Mouse (Mus musculus) hindbrain, embryonic 11.5 days (tissue): Measurements from ENCODE around the gene Cyfip2. TPM values are rescaled to one million over a fixed set of nuclear protein-coding genes. Genes with fewer than 3 reads are reported as not detected.

Experiments
- ATAC-seq: fragments of 200-750 bp; cut with Nextera tagmentation; 2 replicates; pipeline ENCODE4 v1.8.0; 2017; ENCODE audit warnings: mild to moderate bottlenecking, moderate TSS enrichment, moderate library complexity; ENCODE audit not compliant: low FRiP score
- DNase-seq: peaks from one replicate; pipeline ENCODE4 v3.0.0-alpha.2; 2015; ENCODE audit warnings: low spot score
- H3K27ac ChIP-seq: fragments of 300-500 bp; sonication (generic); 2 replicates; pipeline ENCODE4 v1.5.1; 2014; ENCODE audit warnings: mild to moderate bottlenecking, low read depth, low read length
- H3K27me3 ChIP-seq: fragments of 300-500 bp; sonication (generic); 2 replicates; pipeline ENCODE4 v1.6.1; 2014; ENCODE audit warnings: mild to moderate bottlenecking, low read length, moderate library complexity, mixed read lengths; ENCODE audit not compliant: control insufficient read depth, insufficient read depth
- H3K36me3 ChIP-seq: fragments of 300-500 bp; sonication (generic); 2 replicates; pipeline ENCODE4 v1.6.1; 2014; ENCODE audit warnings: mild to moderate bottlenecking, low read length, moderate library complexity, mixed read lengths; ENCODE audit not compliant: control insufficient read depth, insufficient read depth
- H3K4me1 ChIP-seq: fragments of 300-500 bp; sonication (generic); replicated peaks from 2 replicates; pipeline ENCODE4 v1.6.1; 2014; ENCODE audit warnings: low read length, mixed read lengths; ENCODE audit not compliant: control insufficient read depth, insufficient read depth
- H3K4me2 ChIP-seq: fragments of 300-500 bp; sonication (generic); replicated peaks from 2 replicates; pipeline ENCODE4 v1.6.1; 2014; ENCODE audit warnings: mild to moderate bottlenecking, low read depth, low read length
- H3K4me3 ChIP-seq: fragments of 300-500 bp; sonication (generic); 2 replicates; pipeline ENCODE4 v1.5.1; 2014; ENCODE audit warnings: low read depth, low read length
- H3K9ac ChIP-seq: fragments of 300-500 bp; sonication (generic); 2 replicates; pipeline ENCODE4 v1.6.1; 2014; ENCODE audit warnings: low read depth, low read length
- H3K9me3 ChIP-seq: fragments of 300-500 bp; sonication (generic); 2 replicates; pipeline ENCODE4 v1.6.1; 2016; ENCODE audit warnings: low read length; ENCODE audit not compliant: control insufficient read depth
- WGBS: fragments of 180-500 bp; shearing (Covaris S2); extraction: QIAGEN DNeasy Blood & Tissue Kit; methylation state at CpG from one replicate; pipeline ENCODE4 v1.1.7; 2014; 5-methylcytosine and 5-hydroxymethylcytosine counted together
- polyA plus RNA-seq: library from polyadenylated mRNA; unstranded; fragments of >200 nt; fragmentation: Nextera tagmentation; extraction: Ambion mirVana; gene quantifications from 2 replicates; pipeline ENCODE4 v1.2.1, GENCODE M21; 2014

The Cyfip2 gene
- polyA plus RNA-seq, 1 experiment from 2014 or later = 60.0 TPM

DNA sequence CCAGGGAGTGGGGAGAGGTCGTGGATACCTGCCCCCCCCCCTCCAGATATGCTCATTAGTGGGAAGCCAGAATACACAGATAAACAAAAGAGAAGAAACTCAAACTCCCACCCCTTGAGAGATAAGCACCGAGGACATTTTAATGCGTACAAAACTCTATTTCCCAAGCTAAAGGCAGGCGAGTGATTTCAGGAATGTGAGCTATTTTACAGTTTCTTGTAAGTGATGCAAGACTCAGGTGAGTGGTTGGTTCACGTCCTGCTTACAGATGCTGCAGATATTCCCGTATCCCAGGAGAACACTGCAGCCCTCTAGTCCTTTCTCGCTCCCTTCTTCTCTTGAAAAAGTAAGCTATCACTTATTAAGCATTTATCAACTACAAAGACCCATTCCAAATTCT is 66.3 kb downstream of the Cyfip2 start:
- H3K36me3 ChIP-seq = 0 out of 2 replicates have a peak, but pooled peaks cover 3% of the 10 kb centered on the region
- no peak overlapping the region for H3K4me3 ChIP-seq
- ATAC-seq (no peak), DNase-seq (no peak)
- H3K4me1 ChIP-seq = no peaks in the 10 kb centered on the region
- H3K9ac ChIP-seq = no peak overlapping the region
- no peaks in the 10 kb centered on the region for H3K27me3 ChIP-seq
- 83% methylated on average over 7 of the region's 7 CpGs for WGBS
- H3K4me2 ChIP-seq = no peak overlapping the region
- no peaks in the 10 kb centered on the region for H3K9me3 ChIP-seq
- H3K27ac ChIP-seq = no peak overlapping the region

DNA sequence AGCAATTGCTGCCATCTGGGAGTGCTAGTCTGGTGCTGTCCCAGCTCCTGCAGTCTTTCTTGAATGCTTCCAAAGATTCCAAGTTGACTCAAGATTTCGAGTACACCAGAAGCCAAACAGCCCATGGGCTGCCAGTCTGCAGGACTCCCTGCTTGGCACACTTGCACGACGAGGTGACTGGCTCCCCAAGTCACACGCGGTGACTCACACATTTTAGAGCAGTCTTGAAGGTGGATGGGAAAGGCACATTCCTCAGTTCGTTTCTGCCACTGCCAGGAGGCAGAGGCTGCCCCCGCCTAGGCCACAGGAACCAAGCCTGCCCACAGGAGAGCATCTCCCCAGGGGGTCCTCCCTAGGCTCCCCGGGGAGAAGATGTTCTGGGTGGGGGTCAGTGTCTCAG is 66.7 kb downstream of the Cyfip2 start:
- 80% methylated on average over 8 of the region's 8 CpGs for WGBS
- Histone ChIP-seq H3K4me1 (no peaks in the 10 kb centered on the region), H3K27me3 (no peaks in the 10 kb centered on the region), H3K4me3 (no peak overlapping the region), H3K27ac (no peak overlapping the region), H3K9ac (no peak overlapping the region), H3K36me3 (0 out of 2 replicates have a peak, but pooled peaks cover 3% of the 10 kb centered on the region), H3K4me2 (no peak overlapping the region), H3K9me3 (no peaks in the 10 kb centered on the region)
- ATAC-seq (no peak), DNase-seq (no peak)

DNA sequence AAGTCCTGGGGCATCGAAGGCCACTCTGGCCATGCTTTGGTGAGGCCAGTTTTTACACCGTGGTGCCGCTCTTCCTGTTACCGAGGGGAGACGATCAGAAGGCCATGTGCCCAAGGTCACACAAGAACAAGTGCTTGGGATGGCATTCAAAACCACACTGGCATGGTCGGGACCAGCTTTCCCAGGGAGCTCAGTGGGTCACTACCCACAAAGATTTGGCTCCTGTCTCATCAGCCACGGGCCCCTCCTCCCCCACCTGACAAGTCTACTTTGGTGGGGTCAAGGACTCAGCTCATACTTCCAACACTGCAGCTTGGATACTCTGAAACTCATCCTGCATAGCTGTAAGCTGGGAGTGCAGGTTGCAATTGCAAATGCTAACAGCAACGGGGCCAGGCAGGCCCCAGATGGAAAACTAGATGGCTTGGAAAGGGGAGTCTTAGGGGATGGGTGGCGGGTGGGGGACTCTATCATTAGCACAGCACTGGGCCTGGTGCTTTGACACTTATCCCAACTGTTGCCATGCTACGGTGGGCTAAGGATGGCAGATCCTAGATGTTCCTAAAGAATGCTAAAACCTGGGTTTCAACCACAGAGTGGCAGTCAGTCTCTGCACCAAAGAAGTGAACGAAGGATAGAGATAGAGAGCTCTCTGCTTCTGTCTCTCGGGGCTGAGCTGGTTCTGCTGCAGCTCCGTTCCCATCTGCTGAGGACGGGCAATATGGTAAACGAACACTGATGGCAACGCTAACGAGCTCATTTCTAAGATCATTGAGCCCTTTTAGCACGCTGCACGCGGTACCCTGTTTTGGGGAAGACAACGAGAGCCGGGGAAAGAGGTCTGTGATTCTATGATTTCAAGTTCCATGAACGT is 67.7 kb downstream of the Cyfip2 start:
- 93% methylated on average over 23 of the region's 23 CpGs for WGBS
- 0 out of 2 replicates have a peak, but pooled peaks cover 3% of the 10 kb centered on the region for H3K36me3 ChIP-seq
- no peaks in the 10 kb centered on the region for H3K4me1 ChIP-seq
- DNase-seq (no peak), ATAC-seq (no peak)
- H3K9me3 ChIP-seq = no peaks in the 10 kb centered on the region
- H3K27me3 ChIP-seq = no peaks in the 10 kb centered on the region
- H3K9ac ChIP-seq = no peak overlapping the region
- no peak overlapping the region for H3K27ac ChIP-seq
- no peak overlapping the region for H3K4me3 ChIP-seq
- H3K4me2 ChIP-seq = no peak overlapping the region

DNA sequence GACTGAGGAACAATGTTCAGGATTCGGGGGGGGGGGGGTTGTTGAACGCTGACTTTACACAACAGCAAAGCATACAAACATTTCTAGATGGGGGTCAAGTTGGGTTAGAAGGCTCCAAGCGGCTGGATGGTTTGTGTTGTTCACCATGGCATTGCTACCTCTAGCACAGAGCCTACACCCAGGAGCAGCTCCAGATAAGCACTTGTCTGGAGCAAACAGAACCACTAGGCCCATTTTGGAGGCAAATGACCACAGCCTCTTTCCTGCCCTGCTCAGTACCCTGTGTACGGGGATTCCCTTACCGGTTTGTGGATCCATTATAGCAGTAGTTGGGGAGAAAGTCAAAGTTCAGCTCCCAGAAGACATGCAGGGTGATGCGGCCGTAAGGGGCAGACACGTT is 70.7 kb downstream of the Cyfip2 start:
- Histone ChIP-seq H3K9ac (no peak overlapping the region), H3K4me3 (no peak overlapping the region), H3K4me2 (no peak overlapping the region), H3K4me1 (no peaks in the 10 kb centered on the region), H3K27ac (no peak overlapping the region), H3K9me3 (no peaks in the 10 kb centered on the region), H3K27me3 (no peaks in the 10 kb centered on the region), H3K36me3 (no peaks in the 10 kb centered on the region)
- ATAC-seq = no peak
- no peak for DNase-seq
- 92% methylated on average over 8 of the region's 8 CpGs for whole genome bisulfite sequencing

- no peak overlapping the region for H3K4me3 ChIP-seq
- H3K4me1 ChIP-seq = no peaks in the 10 kb centered on the region
- no peak overlapping the region for H3K27ac ChIP-seq
- no peak overlapping the region for H3K9ac ChIP-seq
- 92% methylated on average over 7 of the region's 7 CpGs for WGBS
- H3K9me3 ChIP-seq = no peaks in the 10 kb centered on the region
- H3K27me3 ChIP-seq = no peaks in the 10 kb centered on the region
- no peaks in the 10 kb centered on the region for H3K36me3 ChIP-seq
- DNase-seq (no peak), ATAC-seq (no peak)
- no peak overlapping the region for H3K4me2 ChIP-seq
These were observed 71.4 kb downstream of the Cyfip2 start for GRCm38 (mm10) chr11:46241150-46241673.

DNA sequence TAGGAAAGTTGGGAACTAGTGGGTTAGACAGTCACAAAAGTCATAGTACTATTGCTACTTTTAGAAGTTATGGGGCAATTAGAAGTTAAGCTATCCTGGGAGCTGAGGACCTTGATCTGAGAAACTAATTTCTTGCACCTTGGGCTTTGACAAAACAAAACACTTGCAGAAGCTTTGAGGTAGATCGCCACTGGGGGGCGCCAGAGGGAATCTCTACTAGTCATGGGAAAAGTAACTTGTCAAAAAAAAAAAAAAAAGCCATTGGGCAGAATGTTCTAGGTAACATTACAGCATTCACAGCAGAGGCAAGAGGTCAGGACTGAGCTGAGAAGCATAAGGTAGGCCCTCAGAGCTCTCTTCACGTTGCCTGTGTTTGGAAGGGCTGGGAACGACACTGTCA is 75.7 kb downstream of the Cyfip2 start:
- H3K4me2 ChIP-seq = no peak overlapping the region
- H3K27me3 ChIP-seq = no peaks in the 10 kb centered on the region
- H3K9ac ChIP-seq = no peak overlapping the region
- DNase-seq = peak; percentile 77
- H3K27ac ChIP-seq = no peak overlapping the region
- no peak for ATAC-seq
- peaks cover 3% of the 10 kb centered on the region; the same call in 1 of the 2 replicates for H3K4me1 ChIP-seq
- H3K36me3 ChIP-seq = no peaks in the 10 kb centered on the region
- no peak overlapping the region for H3K4me3 ChIP-seq
- WGBS = 43% methylated on average over 4 of the region's 4 CpGs
- H3K9me3 ChIP-seq = no peaks in the 10 kb centered on the region

DNA sequence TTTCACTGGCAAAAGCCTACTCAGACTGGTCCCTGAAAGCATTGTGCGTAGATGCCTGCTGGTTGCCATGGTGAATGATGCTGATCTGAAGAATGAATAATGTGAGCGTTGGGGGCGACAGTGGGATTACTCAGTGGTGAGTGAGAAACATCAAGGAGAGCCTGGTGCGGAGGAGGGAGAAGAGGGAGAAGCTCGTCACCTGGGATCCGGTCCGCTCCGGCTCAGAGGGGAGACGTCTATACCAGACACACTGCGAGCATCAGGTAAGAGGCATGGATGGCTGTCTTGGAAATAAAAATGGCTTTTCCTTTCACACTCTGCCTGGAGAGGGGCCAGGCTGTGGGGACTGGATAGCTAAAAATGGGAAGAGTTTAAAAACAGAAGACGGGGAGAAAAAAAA is 77.3 kb downstream of the Cyfip2 start, which contains the start of gene Fndc9:
Fndc9 (plus strand) TSS at position 198 of the 400 bp plus-strand sequence.
- Histone ChIP-seq H3K27ac (no peak within 1 kb of the TSS), H3K4me1 (peaks cover 3% of the 10 kb centered on the region; the same call in 1 of the 2 replicates), H3K4me3 (no peak within 1 kb of the TSS), H3K27me3 (no peaks in the 10 kb centered on the region), H3K36me3 (no peaks in the 10 kb centered on the region), H3K9ac (no peak within 1 kb of the TSS), H3K9me3 (no peaks in the 10 kb centered on the region), H3K4me2 (no peak within 1 kb of the TSS)
- 55% methylated on average over 11 of the region's 11 CpGs for WGBS
- DNase-seq (peak; percentile 54), ATAC-seq (peak; percentile 59)

- Histone ChIP-seq H3K9ac (no peak overlapping the region), H3K4me3 (no peak overlapping the region), H3K27me3 (no peaks in the 10 kb centered on the region), H3K36me3 (no peaks in the 10 kb centered on the region), H3K4me1 (peaks cover 3% of the 10 kb centered on the region; the same call in 1 of the 2 replicates), H3K27ac (no peak overlapping the region), H3K4me2 (no peak overlapping the region), H3K9me3 (no peaks in the 10 kb centered on the region)
- DNase-seq (no peak), ATAC-seq (no peak)
- 72% methylated on average over 4 of the region's 4 CpGs for WGBS
These were observed 78.7 kb downstream of the Cyfip2 start for GRCm38 (mm10) chr11:46233966-46234365.

DNA sequence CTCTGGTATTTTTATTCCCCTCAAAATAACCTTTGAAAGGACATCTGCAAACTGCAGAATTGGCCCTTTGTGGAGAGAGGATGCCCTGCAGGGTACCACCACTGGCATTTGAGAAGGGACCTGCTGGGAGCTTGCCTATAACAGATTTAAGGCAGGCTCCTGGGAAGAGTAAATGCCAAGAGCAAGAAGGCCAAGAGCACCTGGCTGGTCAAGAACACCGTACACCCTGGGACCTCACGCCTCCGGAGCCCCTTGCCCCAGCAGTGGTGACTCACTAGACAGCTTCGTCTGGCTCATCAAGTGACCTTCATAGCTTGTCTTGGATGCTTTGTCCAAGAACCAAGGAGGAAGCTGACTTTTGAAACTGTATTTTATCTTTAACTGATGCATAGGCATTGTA is 79.9 kb downstream of the Cyfip2 start:
- no peaks in the 10 kb centered on the region for H3K9me3 ChIP-seq
- no peak overlapping the region for H3K4me2 ChIP-seq
- no peak overlapping the region for H3K4me3 ChIP-seq
- H3K27ac ChIP-seq = no peak overlapping the region
- DNase-seq (no peak), ATAC-seq (no peak)
- WGBS = 87% methylated on average over 4 of the region's 4 CpGs
- H3K36me3 ChIP-seq = no peaks in the 10 kb centered on the region
- peaks cover 3% of the 10 kb centered on the region; the same call in 1 of the 2 replicates for H3K4me1 ChIP-seq
- H3K9ac ChIP-seq = no peak overlapping the region
- no peaks in the 10 kb centered on the region for H3K27me3 ChIP-seq
